Mouse (Mus musculus) E14TG2a.4 (cell line): ENCODE data around the gene Sox15.
"Not testable (repeated sequence)": the region's sequence is repeated elsewhere in the genome, so short reads cannot be mapped to it uniquely, and the experiment has no call there.

ENCODE experiments used
- H3K27me3 ChIP-seq: 2 replicates; pipeline ENCODE4 v1.6.1; 2014; ENCODE audit warnings: low read length, control low read depth; ENCODE audit not compliant: insufficient read depth
- H3K36me3 ChIP-seq: 2 replicates; pipeline ENCODE4 v1.6.1; 2014; ENCODE audit warnings: low read length, control low read depth; ENCODE audit not compliant: insufficient read depth
- H3K4me1 ChIP-seq: replicated peaks from 2 replicates; pipeline ENCODE4 v1.6.1; 2014; ENCODE audit warnings: low read depth, low read length, control low read depth
- H3K4me3 ChIP-seq: replicated peaks from 2 replicates; pipeline ENCODE4 v1.5.1; 2014; ENCODE audit warnings: mild to moderate bottlenecking, low read length
- H3K9me3 ChIP-seq: 2 replicates; pipeline ENCODE4 v1.6.1; 2014; ENCODE audit warnings: low read length, control low read depth
- CTCF ChIP-seq: conservative IDR thresholded peaks from 2 replicates; pipeline ENCODE4 v1.5.1; 2014; ENCODE audit warnings: low read length
- NANOG ChIP-seq: IDR thresholded peaks from 2 replicates; pipeline ENCODE4 v1.6.1; 2014; ENCODE audit warnings: borderline replicate concordance, low read length, mixed read lengths
- POU5F1 ChIP-seq: IDR thresholded peaks from 2 replicates; pipeline ENCODE4 v1.6.1; 2014; ENCODE audit warnings: low read length, borderline replicate concordance

Gene Sox15

GRCm38 (mm10) chr11:69697396-69697795, 42.3 kb downstream of the Sox15 start:
- peaks cover 4% of the 10 kb centered on the region for H3K36me3 ChIP-seq
- no peak overlapping the region for H3K4me3 ChIP-seq
- H3K4me1 ChIP-seq = peaks cover 92% of the 10 kb centered on the region
- no peaks in the 10 kb centered on the region for H3K27me3 ChIP-seq
- TF ChIP-seq POU5F1 (no peak), CTCF (no peak), NANOG (no peak)
- H3K9me3 ChIP-seq = no peaks in the 10 kb centered on the region

DNA sequence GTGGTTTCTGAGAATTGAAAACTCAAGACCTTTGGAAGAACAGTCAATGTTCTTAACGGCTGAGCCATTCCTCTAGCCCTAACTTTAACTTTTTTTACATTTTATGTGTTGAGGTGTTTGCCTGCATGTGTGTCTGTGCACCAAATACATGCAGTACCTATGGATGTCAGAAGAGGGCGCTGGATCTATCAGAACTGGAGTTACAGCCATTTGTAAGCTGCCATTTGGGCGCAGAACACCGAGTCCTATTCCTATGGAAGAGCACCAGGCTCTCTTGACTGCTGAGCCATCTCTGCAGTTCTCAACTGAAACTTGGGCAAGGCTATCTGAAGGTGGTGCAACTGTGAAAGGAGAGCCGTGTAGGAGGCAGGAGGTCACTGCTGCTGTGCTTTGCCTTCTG, 43.5 kb downstream of the Sox15 start:
- TF ChIP-seq CTCF (peak; percentile 93), NANOG (no peak)
- Histone ChIP-seq H3K27me3 (no peaks in the 10 kb centered on the region), H3K36me3 (no peaks in the 10 kb centered on the region), H3K4me1 (peaks cover 88% of the 10 kb centered on the region), H3K9me3 (no peaks in the 10 kb centered on the region), H3K4me3 (0 out of 2 replicates have a peak overlapping the region, but pooled peaks have one; percentile 24)

DNA sequence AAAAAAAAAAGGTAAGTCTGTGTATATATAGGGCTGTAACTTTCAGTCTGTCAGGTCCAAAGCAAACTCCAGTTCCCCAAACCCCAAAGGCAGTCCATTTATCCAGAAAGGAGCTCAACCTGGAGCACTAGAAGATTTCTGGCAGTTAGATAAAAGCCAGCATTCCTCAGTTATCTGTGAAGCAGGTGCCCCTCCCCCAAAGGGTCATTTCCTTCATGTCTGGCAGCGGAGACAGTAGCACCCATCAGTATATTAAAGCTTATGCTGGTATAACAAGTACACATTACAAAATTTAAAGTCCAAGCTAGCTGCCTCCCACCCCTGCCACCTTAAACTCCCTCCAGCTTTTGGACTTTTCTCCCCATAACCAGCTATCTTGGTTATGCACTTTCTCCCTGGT, 44.5 kb downstream of the Sox15 start:
- H3K4me3 ChIP-seq = 0 out of 2 replicates have a peak overlapping the region, but pooled peaks have one; percentile 29
- TF ChIP-seq CTCF (no peak), POU5F1 (no peak), NANOG (no peak)
- peaks cover 78% of the 10 kb centered on the region for H3K4me1 ChIP-seq
- H3K36me3 ChIP-seq = no peaks in the 10 kb centered on the region
- no peaks in the 10 kb centered on the region for H3K27me3 ChIP-seq
- no peaks in the 10 kb centered on the region for H3K9me3 ChIP-seq

- not testable (repeated sequence) for H3K36me3 ChIP-seq, H3K9me3 ChIP-seq, H3K27me3 ChIP-seq, H3K4me3 ChIP-seq
- peaks cover 75% of the 10 kb centered on the region for H3K4me1 ChIP-seq
Measured at GRCm38 (mm10) chr11:69702886-69703285, 47.8 kb downstream of the Sox15 start.

GRCm38 (mm10) chr11:69703381-69703780, 48.3 kb downstream of the Sox15 start:
- not testable (repeated sequence) for H3K27me3 ChIP-seq, H3K36me3 ChIP-seq, H3K4me3 ChIP-seq, H3K9me3 ChIP-seq
- peaks cover 77% of the 10 kb centered on the region for H3K4me1 ChIP-seq

GRCm38 (mm10) chr11:69703814-69704612, 48.9 kb downstream of the Sox15 start:
- no peaks in the 10 kb centered on the region for H3K27me3 ChIP-seq
- no peaks in the 10 kb centered on the region for H3K9me3 ChIP-seq
- no peaks in the 10 kb centered on the region for H3K36me3 ChIP-seq
- peaks cover 79% of the 10 kb centered on the region for H3K4me1 ChIP-seq
- peak overlapping the region; percentile 24 for H3K4me3 ChIP-seq
- TF ChIP-seq NANOG (peak; percentile 90), CTCF (no peak)

- Histone ChIP-seq H3K9me3 (no peaks in the 10 kb centered on the region), H3K4me3 (peak overlapping the region; percentile 48), H3K27me3 (no peaks in the 10 kb centered on the region), H3K36me3 (no peaks in the 10 kb centered on the region), H3K4me1 (peaks cover 80% of the 10 kb centered on the region)
- no peak for TF ChIP-seq NANOG
- TF ChIP-seq CTCF = no peak
- TF ChIP-seq POU5F1 = no peak
Measured at GRCm38 (mm10) chr11:69704613-69705010, 49.5 kb downstream of the Sox15 start.
